Mouse (Mus musculus) Patski (cell line): ENCODE measurements around the gene Srp14. TPM values are rescaled to one million over a fixed set of nuclear protein-coding genes. Genes with fewer than 3 reads are reported as not detected.

Experiments
- ATAC-seq: fragments of 100-300 bp; one replicate; pipeline ENCODE4 v1.8.0; 2021
- CTCF ChIA-PET: fragments of 350-600 bp; sonication (Branson Sonifier 250); formaldehyde crosslinking; loops from one replicate; lab custom pipeline; 2022; ENCODE audit warnings: inconsistent platforms; lab: Charles Lee
- POLR2A ChIA-PET: fragments of 350-600 bp; sonication (Branson Sonifier 250); formaldehyde crosslinking; loops from one replicate; lab custom pipeline; 2022; ENCODE audit warnings: antibody characterized with exemption, inconsistent platforms; lab: Charles Lee
- DNase-seq: peaks from one replicate; pipeline ENCODE4 v3.0.0-alpha.2; 2011; ENCODE audit warnings: low read depth, low spot score
- H3K27me3 ChIP-seq: fragments of 371-371 bp; one replicate; pipeline ENCODE4 v1.5.1; 2021
- CTCF ChIP-seq: fragments of 100-300 bp; IDR thresholded peaks from one replicate; pipeline ENCODE4 v1.5.1; 2021
- in situ Hi-C: fragments of 300-500 bp; cut with MboI; formaldehyde crosslinking; loops from 3 replicates; pipeline ENCODE4 v1.11.1; 2018; ENCODE audit warnings: low pct_unique_long_range_greater_than_20kb, mixed read lengths
- polyA plus RNA-seq: library from polyadenylated mRNA; unstranded; gene quantifications from one replicate; pipeline ENCODE4 v1.2.3, GENCODE M21; 2021

Gene Srp14
- polyA plus RNA-seq, 1 experiment from 2014 or later = 254 TPM

DNA sequence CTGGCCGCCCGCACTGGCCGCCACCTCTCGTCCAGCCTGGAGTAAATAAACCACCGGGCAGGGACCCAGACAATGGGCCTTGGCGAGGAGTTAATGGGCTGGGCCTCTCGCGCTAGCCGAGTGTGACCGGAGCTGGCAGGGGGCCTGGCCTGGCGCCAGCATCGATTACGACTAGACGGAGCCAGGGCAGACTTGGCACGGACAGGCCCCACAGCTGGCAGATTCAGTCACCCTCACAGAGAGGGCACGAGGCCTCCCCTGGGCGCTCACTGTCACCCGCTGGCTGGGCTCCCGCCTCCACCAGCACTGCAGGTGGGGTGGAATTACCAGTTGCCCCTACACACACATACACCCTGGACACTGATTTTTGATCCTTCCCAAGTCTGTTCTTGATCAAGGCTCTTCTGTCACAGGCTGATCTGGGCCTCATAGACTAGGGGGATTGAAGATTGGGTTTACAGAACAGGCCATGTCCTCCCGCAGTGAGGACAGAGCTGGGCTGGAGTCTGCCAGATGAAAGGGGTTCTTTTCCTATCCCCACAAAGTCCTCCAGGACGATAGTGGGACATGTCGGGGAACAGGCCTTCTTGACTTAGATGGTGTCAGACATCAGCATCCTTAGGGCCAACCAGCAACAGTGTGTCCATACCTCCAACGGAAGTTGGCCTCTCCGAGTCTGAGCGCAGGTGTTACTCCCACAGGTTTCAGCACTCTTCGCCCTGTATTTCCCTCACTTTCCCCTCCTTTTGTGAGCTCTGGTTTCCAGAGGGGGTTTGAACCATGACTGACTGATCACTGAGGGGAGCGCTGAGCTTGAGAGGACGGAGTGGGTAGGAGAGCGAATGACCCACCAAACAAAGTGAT lies 31.2 kb upstream of the Srp14 start:
- in situ Hi-C loops = no loop called here
- ChIA-PET POLR2A (interaction anchor here (1.4 to 2.0 kb wide), 3 partner anchors 10 to 19 kb away, joined by 3 to 9 read pairs (median 4); no protein-coding TSS in a partner anchor), CTCF (interaction anchor here (1.0 kb wide), 1 partner anchor 10 kb away, joined by 3 read pairs; no protein-coding TSS in a partner anchor)
- ATAC-seq = peak; percentile 93
- DNase-seq = peak; percentile 96
- no peak for TF ChIP-seq CTCF
- no peaks in the 10 kb centered on the region for H3K27me3 ChIP-seq

DNA sequence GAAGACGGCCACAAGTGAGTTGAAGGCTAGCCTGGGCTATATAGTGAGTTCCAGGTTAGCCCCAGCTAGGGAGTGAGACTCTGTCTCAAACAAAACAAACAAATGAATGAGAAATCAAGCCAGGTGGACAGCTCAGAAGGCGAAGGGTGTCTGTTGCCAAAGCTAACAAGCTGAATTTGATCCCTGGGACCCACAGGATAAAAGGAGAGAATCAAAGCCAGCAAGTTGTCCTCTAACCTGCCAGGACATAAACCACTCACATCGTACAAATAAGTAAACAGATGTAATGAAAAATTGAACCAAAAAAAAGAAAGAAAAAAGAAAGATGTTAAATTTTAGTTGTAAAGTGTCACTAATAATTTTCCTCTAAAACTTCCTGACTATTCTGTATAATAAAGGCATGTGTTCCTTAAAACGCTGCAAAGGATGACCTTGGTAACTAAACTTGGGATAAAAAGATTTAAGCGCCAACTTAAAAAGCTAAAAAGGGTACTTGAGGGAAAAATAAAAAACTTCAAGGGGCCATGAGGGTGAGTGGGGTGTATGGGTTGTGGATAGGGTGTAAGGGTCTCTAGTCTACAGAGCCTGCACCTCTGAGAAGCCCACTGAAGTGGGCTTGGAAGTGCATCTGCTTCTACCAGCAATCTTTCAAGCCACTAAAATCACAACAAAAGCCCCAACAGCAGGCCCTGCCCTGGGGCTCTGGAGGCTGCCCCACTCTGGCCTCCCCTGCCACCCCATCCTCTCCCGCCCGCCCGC lies 30.4 kb upstream of the Srp14 start:
- DNase-seq = no peak
- ChIA-PET POLR2A (interaction anchor here (1.4 to 2.0 kb wide), 2 partner anchors 11 to 19 kb away, joined by 3 to 9 read pairs; no protein-coding TSS in a partner anchor), CTCF (no interaction called here)
- H3K27me3 ChIP-seq = no peaks in the 10 kb centered on the region
- no peak for ATAC-seq
- no peak for TF ChIP-seq CTCF
- in situ Hi-C loops = no loop called here

DNA sequence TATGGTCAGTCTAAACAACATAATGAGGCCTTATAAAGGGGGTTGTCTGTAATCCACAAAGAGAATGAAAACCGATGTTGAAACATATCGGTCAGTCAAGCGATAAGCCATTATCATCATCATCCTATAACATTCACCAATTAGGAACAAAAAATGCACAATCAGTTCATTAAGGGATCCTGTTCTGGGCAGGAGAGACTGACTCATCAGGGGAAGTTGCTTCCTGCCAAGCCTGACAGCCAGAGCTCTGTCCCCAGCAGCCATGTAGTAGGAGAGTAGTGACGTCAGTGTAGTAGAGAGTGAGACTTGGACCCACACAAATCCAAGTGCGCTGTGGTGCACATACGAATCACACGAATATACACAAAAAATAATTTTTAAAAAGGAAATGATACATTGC lies 27.6 kb upstream of the Srp14 start:
- in situ Hi-C loops = no loop called here
- ATAC-seq (no peak), DNase-seq (no peak)
- H3K27me3 ChIP-seq = no peaks in the 10 kb centered on the region
- CTCF ChIA-PET = interaction anchor here (0.7 kb wide), 1 partner anchor 1593 kb away, joined by 3 read pairs; no protein-coding TSS in a partner anchor
- POLR2A ChIA-PET = no interaction called here
- TF ChIP-seq CTCF = no peak

DNA sequence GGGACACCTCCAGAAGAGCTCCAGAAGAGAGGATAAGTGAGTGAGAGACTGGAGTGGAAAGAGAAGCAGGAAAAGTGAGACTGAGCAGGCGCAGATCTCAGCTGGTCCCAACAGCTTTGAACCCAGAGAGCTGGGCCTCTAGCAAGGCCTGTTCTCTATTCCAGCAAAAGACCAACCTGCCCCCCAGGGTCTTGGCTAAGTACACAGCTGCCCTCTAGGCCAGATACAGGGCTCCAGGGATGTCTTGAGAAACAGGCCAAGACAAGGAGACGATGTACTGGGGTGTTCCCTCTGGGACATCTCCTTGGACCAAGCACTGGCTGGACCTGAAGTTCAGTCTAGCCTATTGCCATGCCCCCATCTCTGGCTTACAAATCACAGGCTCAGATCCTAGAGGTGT lies 20.7 kb upstream of the Srp14 start:
- CTCF ChIA-PET = interaction anchor here (1.0 kb wide), 1 partner anchor 45 kb away, joined by 3 read pairs; no protein-coding TSS in a partner anchor
- H3K27me3 ChIP-seq = no peaks in the 10 kb centered on the region
- DNase-seq (no peak), ATAC-seq (no peak)
- in situ Hi-C loops = no loop called here
- no peak for TF ChIP-seq CTCF
- POLR2A ChIA-PET = no interaction called here

DNA sequence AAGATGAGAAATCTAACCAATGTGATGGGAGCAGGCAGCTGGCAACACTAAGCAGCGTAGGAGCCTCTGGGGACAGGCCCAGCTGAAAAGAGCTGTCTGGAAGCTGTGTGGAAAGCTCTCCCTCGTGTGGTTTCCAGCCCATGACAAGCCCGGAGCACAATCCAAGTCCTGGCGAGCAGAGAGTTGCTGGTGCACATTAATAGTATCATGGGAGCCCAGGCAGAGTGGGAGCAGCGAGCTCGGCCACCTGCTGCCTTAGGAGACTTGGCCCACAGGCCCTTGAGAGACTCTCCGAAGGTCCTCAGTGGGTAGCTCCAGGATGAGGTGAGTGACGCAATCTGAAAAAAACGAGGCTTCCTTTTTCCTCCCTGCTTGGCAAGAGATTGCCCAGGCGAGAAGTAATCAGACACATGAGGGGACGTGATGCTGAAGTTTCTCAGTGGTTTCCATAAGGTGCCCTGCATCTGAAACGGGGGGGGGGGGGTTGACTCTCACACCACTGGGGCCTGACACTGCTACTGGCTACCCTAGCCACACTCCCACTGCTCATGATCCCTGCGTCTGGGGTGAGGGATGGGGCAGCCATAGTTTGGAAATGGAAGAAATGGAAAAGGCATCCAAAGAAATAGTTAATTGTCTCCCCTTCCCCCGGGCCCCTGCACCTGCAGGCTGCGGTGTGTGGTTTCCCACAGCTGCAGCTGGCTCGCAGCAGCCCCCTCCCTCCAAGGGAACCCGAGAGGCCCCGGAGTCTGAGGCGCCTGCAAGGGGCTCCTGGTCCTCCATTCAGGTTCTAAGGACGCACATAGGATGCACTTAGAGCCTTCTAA lies 19.8 kb upstream of the Srp14 start:
- ChIA-PET CTCF (interaction anchor here (1.0 kb wide), 1 partner anchor 46 kb away, joined by 3 read pairs; no protein-coding TSS in a partner anchor), POLR2A (no interaction called here)
- no peaks in the 10 kb centered on the region for H3K27me3 ChIP-seq
- in situ Hi-C loops = loop anchor here (25.0 kb wide), 2 partner anchors 238 to 388 kb away; partner anchors contain the start of genes Inafm2 and Plcb2
- ATAC-seq (no peak), DNase-seq (no peak)
- TF ChIP-seq CTCF = no peak

DNA sequence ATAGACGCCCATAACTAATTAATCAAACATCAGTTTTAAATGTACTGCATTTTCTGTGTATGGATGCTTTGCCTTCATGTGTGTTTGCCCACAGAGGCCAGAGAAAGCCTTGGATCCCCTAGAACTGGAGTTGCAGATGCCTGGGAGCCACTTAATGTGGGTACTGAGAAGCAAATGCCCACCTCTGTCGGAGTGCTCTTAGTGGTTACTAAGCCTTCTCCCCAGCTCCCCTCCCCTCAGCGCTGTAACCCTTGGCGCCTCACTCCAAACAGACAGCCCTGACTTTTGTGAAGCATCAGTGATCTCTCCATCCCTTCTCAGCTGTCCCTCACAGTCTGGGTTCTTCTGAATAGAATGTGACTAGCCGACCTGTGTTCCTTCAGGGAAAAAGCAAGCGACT lies 19.0 kb upstream of the Srp14 start:
- in situ Hi-C loops = loop anchor here (25.0 kb wide), 2 partner anchors 239 to 389 kb away; partner anchors contain the start of genes Inafm2 and Plcb2
- H3K27me3 ChIP-seq = no peaks in the 10 kb centered on the region
- no peak for TF ChIP-seq CTCF
- ChIA-PET CTCF (no interaction called here), POLR2A (no interaction called here)
- no peak for ATAC-seq
- no peak for DNase-seq

DNA sequence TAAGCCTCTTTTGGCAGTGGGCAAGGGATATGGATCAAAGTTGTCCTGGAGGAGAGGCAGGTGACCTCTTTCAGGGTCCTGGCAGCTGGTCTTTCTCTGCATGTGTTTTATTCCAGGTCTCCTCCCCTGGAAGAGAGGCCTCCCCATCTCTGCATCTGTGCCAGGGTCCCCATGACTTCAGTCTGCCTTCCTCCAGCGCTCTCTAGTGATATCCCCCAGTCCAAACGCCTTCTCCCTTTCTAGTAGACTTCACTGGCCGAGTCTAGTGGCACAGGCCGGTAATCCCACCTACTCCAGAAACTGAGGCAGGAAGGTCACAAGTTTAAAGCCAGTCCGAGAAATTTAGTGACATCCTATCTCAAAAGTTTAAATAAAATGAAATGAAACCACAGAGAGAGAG lies 18.4 kb upstream of the Srp14 start:
- in situ Hi-C loops = loop anchor here (25.0 kb wide), 2 partner anchors 239 to 389 kb away; partner anchors contain the start of genes Inafm2 and Plcb2
- TF ChIP-seq CTCF = no peak
- CTCF ChIA-PET = interaction anchor here (1.9 kb wide), 1 partner anchor 47 kb away, joined by 5 read pairs; no protein-coding TSS in a partner anchor
- H3K27me3 ChIP-seq = no peaks in the 10 kb centered on the region
- POLR2A ChIA-PET = no interaction called here
- DNase-seq = no peak
- no peak for ATAC-seq

DNA sequence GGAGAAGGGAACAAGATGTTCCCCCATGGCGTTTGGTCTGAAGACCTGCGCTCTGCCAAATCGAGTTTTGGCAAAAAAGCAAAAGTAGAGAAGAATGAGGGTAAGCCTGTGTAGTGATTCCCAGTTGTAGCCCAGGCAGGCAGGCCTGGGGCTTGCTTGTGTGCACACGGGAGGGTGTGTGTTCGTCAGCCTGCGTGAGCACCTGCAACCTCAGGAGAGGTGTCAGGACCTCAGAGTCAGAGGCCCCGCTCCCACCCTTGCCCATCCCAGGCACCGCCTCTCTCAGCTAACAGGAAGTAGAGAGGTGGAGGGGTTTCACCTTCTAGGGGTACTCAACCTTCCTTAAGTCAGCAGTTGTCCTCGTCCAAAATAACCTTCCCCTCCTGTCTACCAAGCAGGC lies 15.5 kb upstream of the Srp14 start:
- no peaks in the 10 kb centered on the region for H3K27me3 ChIP-seq
- no peak for ATAC-seq
- ChIA-PET CTCF (no interaction called here), POLR2A (no interaction called here)
- TF ChIP-seq CTCF = no peak
- in situ Hi-C loops = loop anchor here (25.0 kb wide), 2 partner anchors 242 to 392 kb away; partner anchors contain the start of genes Inafm2 and Plcb2
- no peak for DNase-seq

DNA sequence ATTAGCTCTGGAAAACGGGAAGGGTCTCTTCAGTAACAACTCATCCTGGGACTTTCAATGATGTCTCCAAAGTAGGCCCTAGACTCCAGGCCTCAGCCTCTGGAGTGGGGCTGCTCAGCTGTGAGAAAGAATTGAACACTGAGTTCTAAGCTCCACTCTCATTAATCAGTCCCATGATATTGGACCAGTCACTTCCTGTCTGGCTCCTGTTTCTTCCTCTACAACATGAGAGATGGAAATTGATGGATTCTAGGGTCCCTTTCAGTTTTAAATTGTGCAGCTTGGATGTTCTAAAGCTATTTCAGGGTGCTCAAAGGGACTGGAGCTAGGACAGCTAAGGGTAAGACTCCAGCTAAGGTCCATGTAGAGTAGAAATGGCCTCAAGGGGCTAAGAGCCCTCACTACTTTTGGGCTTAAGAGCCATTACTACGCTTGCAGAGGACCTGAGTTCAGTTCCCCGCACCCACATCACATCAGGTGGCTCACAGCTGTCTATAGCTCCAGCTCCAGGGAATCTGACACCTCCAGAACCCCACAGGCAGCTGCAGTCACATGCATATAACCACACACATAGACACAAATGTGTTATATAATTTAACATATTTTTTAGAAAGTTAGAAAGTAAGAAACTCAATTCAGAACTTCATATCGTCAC lies 12.4 kb upstream of the Srp14 start:
- CTCF ChIA-PET = interaction anchor here (0.9 to 1.8 kb wide), 3 partner anchors 14 to 54 kb away, joined by 3 to 8 read pairs (median 3); no protein-coding TSS in a partner anchor
- TF ChIP-seq CTCF = no peak
- in situ Hi-C loops = loop anchor here (25.0 kb wide), 2 partner anchors 245 to 395 kb away; partner anchors contain the start of genes Inafm2 and Plcb2
- H3K27me3 ChIP-seq = no peaks in the 10 kb centered on the region
- no peak for DNase-seq
- POLR2A ChIA-PET = interaction anchor here (0.6 to 1.5 kb wide), 3 partner anchors 19 to 238 kb away, joined by 4 to 7 read pairs (median 4); no protein-coding TSS in a partner anchor
- no peak for ATAC-seq
